Mouse (Mus musculus): ENCODE data around the gene Ccdc106. TPM values are rescaled to one million over a fixed set of nuclear protein-coding genes. Genes with fewer than 3 reads are reported as not detected.
A peak's percentile ranks its signal among the peaks of the same experiment; 100 is the strongest.

Gene Ccdc106
- polyA plus RNA-seq, 2 experiments, result 36.7 to 48.1 TPM

- no peak for TF ChIP-seq POLR2A (IDR thresholded peaks at IDR 0.05; ENCODE audit: borderline replicate concordance, extremely low read depth, insufficient read depth, insufficient read length)
- Histone ChIP-seq H3K4me3 (replicated peaks; ENCODE audit: low read length) (peak overlapping the region; percentile 69; the same call in 1 of the 2 replicates), H3K9ac (ENCODE audit: low read depth, low read length, severe bottlenecking) (no peak overlapping the region), H3K4me2 (replicated peaks; ENCODE audit: low read depth, low read length, severe bottlenecking) (peak overlapping the region; percentile 62; the same call in 1 of the 2 replicates), H3K27ac (replicated peaks; ENCODE audit: low read depth, low read length) (no peak overlapping the region), H3K36me3 (ENCODE audit: control insufficient read depth, insufficient read depth, low read length) (peaks cover 51% of the 10 kb centered on the region), H3K27me3 (ENCODE audit: control insufficient read depth, insufficient read depth, low read length) (no peaks in the 10 kb centered on the region), H3K4me1 (ENCODE audit: control insufficient read depth, insufficient read depth, low read length) (peaks cover 2% of the 10 kb centered on the region; the same call in 1 of the 2 replicates), H3K9me3 (ENCODE audit: control insufficient read depth, low read length) (no peaks in the 10 kb centered on the region)
- DNase-seq (ENCODE audit: low spot score) (no peak), ATAC-seq (ENCODE audit: low FRiP score, low read depth) (no peak)
- WGBS, result 89% methylated on average over 27 of the region's 27 CpGs
These were observed 7.5 kb upstream of the Ccdc106 start for GRCm38 (mm10) chr7:5012681-5013513.

- Histone ChIP-seq H3K4me1 (ENCODE audit: control insufficient read depth, insufficient read depth, low read length) (peaks cover 7% of the 10 kb centered on the region), H3K9ac (ENCODE audit: low read depth, low read length, severe bottlenecking) (peak within 1 kb of the TSS; percentile 84), H3K4me2 (replicated peaks; ENCODE audit: low read depth, low read length, severe bottlenecking) (peak within 1 kb of the TSS; percentile 62), H3K27me3 (ENCODE audit: control insufficient read depth, insufficient read depth, low read length) (no peaks in the 10 kb centered on the region), H3K4me3 (replicated peaks; ENCODE audit: low read length) (peak within 1 kb of the TSS; percentile 69), H3K9me3 (ENCODE audit: control insufficient read depth, low read length) (no peaks in the 10 kb centered on the region), H3K27ac (replicated peaks; ENCODE audit: low read depth, low read length) (peak within 1 kb of the TSS; percentile 99), H3K36me3 (ENCODE audit: control insufficient read depth, insufficient read depth, low read length) (peaks cover 35% of the 10 kb centered on the region)
- ATAC-seq (ENCODE audit: low FRiP score, low read depth) (peak; percentile 85), DNase-seq (ENCODE audit: low spot score) (peak; percentile 99)
- WGBS, result under 1% methylated on average over 41 of the region's 42 CpGs
- TF ChIP-seq POLR2A (IDR thresholded peaks at IDR 0.05; ENCODE audit: borderline replicate concordance, extremely low read depth, insufficient read depth, insufficient read length), result 0 out of 2 replicates have a peak, but pooled peaks have one; percentile 12
These were observed 5.9 kb upstream of the Ccdc106 start, which contains the start of the genes Zfp524 and Fiz1 for GRCm38 (mm10) chr7:5014251-5015117. Gene Zfp524, plus strand, starts transcription at chr7:5014415. Gene Fiz1, minus strand, starts transcription at chr7:5014697.

DNA sequence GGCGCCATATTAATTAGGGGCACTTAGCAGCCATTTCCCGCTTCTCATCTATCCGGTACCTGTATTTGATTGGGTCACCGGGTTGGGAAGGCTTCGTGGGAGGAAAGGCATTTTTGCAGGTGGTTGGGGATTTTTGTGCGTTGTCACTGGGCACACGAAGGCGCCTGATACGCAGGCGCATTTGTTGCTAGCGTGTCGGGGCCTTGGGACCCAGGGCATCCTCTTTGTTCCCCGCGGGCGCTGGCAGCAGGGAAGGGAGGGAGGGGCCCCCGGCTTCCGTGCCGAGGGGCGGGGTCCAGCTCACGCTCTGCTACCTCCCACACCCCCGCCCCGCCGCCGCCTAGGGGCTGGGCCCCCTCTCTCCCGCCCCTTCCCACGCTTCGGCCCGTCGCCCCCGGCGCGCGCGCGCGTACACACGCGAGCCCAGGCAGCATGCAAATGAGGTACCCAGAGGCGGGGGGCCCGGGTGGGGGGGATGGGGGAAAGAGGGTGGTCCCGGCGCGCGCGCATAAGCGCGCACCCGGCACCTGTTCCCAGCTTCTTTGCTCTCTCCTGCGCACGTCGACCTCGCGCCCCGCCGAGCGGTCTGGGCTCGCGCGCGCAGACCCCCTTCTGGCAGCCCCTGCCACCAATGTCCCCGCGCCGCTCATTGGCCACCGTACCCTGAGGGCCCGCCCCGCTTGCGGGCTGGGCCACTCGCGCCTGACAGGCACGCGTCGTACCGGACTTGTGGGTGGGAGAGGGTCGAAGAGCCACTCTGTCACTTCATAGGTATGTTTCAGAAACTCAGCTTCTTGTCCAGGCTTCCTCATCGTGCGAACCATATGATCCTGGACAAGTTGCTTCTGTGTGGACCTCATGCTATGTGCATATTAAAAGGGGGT lies 5.0 kb upstream of the Ccdc106 start, which contains the start of gene Gm44973:
Gene Gm44973 (plus strand): TSS at position 379 of the 884 bp plus-strand sequence.
- no peaks in the 10 kb centered on the region for H3K9me3 ChIP-seq (ENCODE audit: control insufficient read depth, low read length)
- peaks cover 27% of the 10 kb centered on the region for H3K36me3 ChIP-seq (ENCODE audit: control insufficient read depth, insufficient read depth, low read length)
- peaks cover 9% of the 10 kb centered on the region for H3K4me1 ChIP-seq (ENCODE audit: control insufficient read depth, insufficient read depth, low read length)
- peak; percentile 73 for ATAC-seq (ENCODE audit: low FRiP score, low read depth)
- DNase-seq (ENCODE audit: low spot score), result peak; percentile 95
- WGBS, result under 1% methylated on average over 54 of the region's 76 CpGs
- peak; percentile 56; the same call in 1 of the 2 replicates for TF ChIP-seq POLR2A (IDR thresholded peaks at IDR 0.05; ENCODE audit: borderline replicate concordance, extremely low read depth, insufficient read depth, insufficient read length)
- H3K9ac ChIP-seq (ENCODE audit: low read depth, low read length, severe bottlenecking), result peak within 1 kb of the TSS; percentile 84
- H3K4me3 ChIP-seq (replicated peaks; ENCODE audit: low read length), result peak within 1 kb of the TSS; percentile 69
- H3K4me2 ChIP-seq (replicated peaks; ENCODE audit: low read depth, low read length, severe bottlenecking), result peak within 1 kb of the TSS; percentile 62
- no peaks in the 10 kb centered on the region for H3K27me3 ChIP-seq (ENCODE audit: control insufficient read depth, insufficient read depth, low read length)
- peak within 1 kb of the TSS; percentile 99 for H3K27ac ChIP-seq (replicated peaks; ENCODE audit: low read depth, low read length)

- peaks cover 20% of the 10 kb centered on the region for H3K36me3 ChIP-seq (ENCODE audit: control insufficient read depth, insufficient read depth, low read length)
- peak overlapping the region; percentile 72; the same call in 1 of the 2 replicates for H3K9ac ChIP-seq (ENCODE audit: low read depth, low read length, severe bottlenecking)
- H3K4me3 ChIP-seq (replicated peaks; ENCODE audit: low read length), result peak overlapping the region; percentile 69
- 65% methylated on average over 3 of the region's 3 CpGs for WGBS
- peaks cover 10% of the 10 kb centered on the region for H3K4me1 ChIP-seq (ENCODE audit: control insufficient read depth, insufficient read depth, low read length)
- H3K27me3 ChIP-seq (ENCODE audit: control insufficient read depth, insufficient read depth, low read length), result no peaks in the 10 kb centered on the region
- no peak for TF ChIP-seq POLR2A (IDR thresholded peaks at IDR 0.05; ENCODE audit: borderline replicate concordance, extremely low read depth, insufficient read depth, insufficient read length)
- H3K27ac ChIP-seq (replicated peaks; ENCODE audit: low read depth, low read length), result peak overlapping the region; percentile 99
- H3K9me3 ChIP-seq (ENCODE audit: control insufficient read depth, low read length), result no peaks in the 10 kb centered on the region
- peak overlapping the region; percentile 56 for H3K4me2 ChIP-seq (replicated peaks; ENCODE audit: low read depth, low read length, severe bottlenecking)
- DNase-seq (ENCODE audit: low spot score), result no peak
- ATAC-seq (ENCODE audit: low FRiP score, low read depth), result no peak
These were observed 4.3 kb upstream of the Ccdc106 start for GRCm38 (mm10) chr7:5016057-5016456.

Measured in limb, embryonic 14.5 days (tissue).